Mouse (Mus musculus): ENCODE data around the gene Mterf2. TPM values are rescaled to one million over a fixed set of nuclear protein-coding genes. Genes with fewer than 3 reads are reported as not detected.

The Mterf2 gene
- total and polyA plus RNA-seq, 2 experiments from 2014 or later, result 20.3 to 23.6 TPM

GRCm38 (mm10) chr10:85157451-85157850, 29.6 kb upstream of the Mterf2 start:
- H3K9me3 ChIP-seq (ENCODE audit: low read length), result no peaks in the 10 kb centered on the region
- no peak for TF ChIP-seq CTCF (IDR thresholded peaks at IDR 0.05; ENCODE audit: low read depth)
- H3K27ac ChIP-seq (ENCODE audit: low read depth, low read length), result no peak overlapping the region
- no peak for DNase-seq
- H3K4me3 ChIP-seq (ENCODE audit: low read depth, low read length), result no peak overlapping the region
- no peak overlapping the region for H3K4me2 ChIP-seq (ENCODE audit: low read depth)
- 89% methylated on average over 7 of the region's 7 CpGs for WGBS
- no peak overlapping the region for H3K9ac ChIP-seq
- no peaks in the 10 kb centered on the region for H3K27me3 ChIP-seq (ENCODE audit: insufficient read depth, low read length)
- peaks cover 9% of the 10 kb centered on the region; the same call in 1 of the 2 replicates for H3K4me1 ChIP-seq (ENCODE audit: insufficient read depth)
- no peaks in the 10 kb centered on the region for H3K36me3 ChIP-seq (ENCODE audit: insufficient read depth)
- ATAC-seq, result no peak

GRCm38 (mm10) chr10:85154195-85154594, 26.4 kb upstream of the Mterf2 start:
- TF ChIP-seq CTCF (IDR thresholded peaks at IDR 0.05; ENCODE audit: low read depth), result peak; percentile 81
- H3K4me1 ChIP-seq (ENCODE audit: insufficient read depth), result no peaks in the 10 kb centered on the region
- H3K27me3 ChIP-seq (ENCODE audit: insufficient read depth, low read length), result no peaks in the 10 kb centered on the region
- no peak overlapping the region for H3K27ac ChIP-seq (ENCODE audit: low read depth, low read length)
- H3K4me3 ChIP-seq (ENCODE audit: low read depth, low read length), result no peak overlapping the region
- DNase-seq (peak; percentile 82), ATAC-seq (no peak)
- 6% methylated on average over 2 of the region's 2 CpGs for WGBS
- peaks cover 6% of the 10 kb centered on the region for H3K36me3 ChIP-seq (ENCODE audit: insufficient read depth)
- H3K4me2 ChIP-seq (ENCODE audit: low read depth), result no peak overlapping the region
- no peaks in the 10 kb centered on the region for H3K9me3 ChIP-seq (ENCODE audit: low read length)
- no peak overlapping the region for H3K9ac ChIP-seq

GRCm38 (mm10) chr10:85149226-85149625, 21.4 kb upstream of the Mterf2 start:
- no peak overlapping the region for H3K9ac ChIP-seq

GRCm38 (mm10) chr10:85146282-85146681, 18.5 kb upstream of the Mterf2 start:
- Histone ChIP-seq H3K36me3 (ENCODE audit: insufficient read depth) (peaks cover 47% of the 10 kb centered on the region), H3K4me2 (ENCODE audit: low read depth) (no peak overlapping the region), H3K4me1 (ENCODE audit: insufficient read depth) (no peaks in the 10 kb centered on the region), H3K9me3 (ENCODE audit: low read length) (no peaks in the 10 kb centered on the region), H3K27me3 (ENCODE audit: insufficient read depth, low read length) (no peaks in the 10 kb centered on the region), H3K9ac (no peak overlapping the region), H3K4me3 (ENCODE audit: low read depth, low read length) (no peak overlapping the region), H3K27ac (ENCODE audit: low read depth, low read length) (no peak overlapping the region)
- no peak for DNase-seq
- TF ChIP-seq CTCF (IDR thresholded peaks at IDR 0.05; ENCODE audit: low read depth), result no peak
- no peak for ATAC-seq
- 89% methylated on average over 14 of the region's 14 CpGs for WGBS

More at GRCm38 (mm10) chr10:85149226-85149625, 21.4 kb upstream of the Mterf2 start:
- no peaks in the 10 kb centered on the region for H3K27me3 ChIP-seq (ENCODE audit: insufficient read depth, low read length)
- H3K4me2 ChIP-seq (ENCODE audit: low read depth), result no peak overlapping the region
- H3K36me3 ChIP-seq (ENCODE audit: insufficient read depth), result peaks cover 28% of the 10 kb centered on the region
- no peak overlapping the region for H3K4me3 ChIP-seq (ENCODE audit: low read depth, low read length)
- H3K27ac ChIP-seq (ENCODE audit: low read depth, low read length), result no peak overlapping the region
- H3K4me1 ChIP-seq (ENCODE audit: insufficient read depth), result no peaks in the 10 kb centered on the region
- WGBS, result 85% methylated on average over 5 of the region's 5 CpGs
- DNase-seq (no peak), ATAC-seq (no peak)
- TF ChIP-seq CTCF (IDR thresholded peaks at IDR 0.05; ENCODE audit: low read depth), result no peak
- H3K9me3 ChIP-seq (ENCODE audit: low read length), result no peaks in the 10 kb centered on the region

GRCm38 (mm10) chr10:85141465-85141864, 13.6 kb upstream of the Mterf2 start:
- no peak overlapping the region for H3K4me2 ChIP-seq (ENCODE audit: low read depth)
- WGBS, result 91% methylated on average over 9 of the region's 9 CpGs
- no peaks in the 10 kb centered on the region for H3K4me1 ChIP-seq (ENCODE audit: insufficient read depth)
- peaks cover 36% of the 10 kb centered on the region for H3K36me3 ChIP-seq (ENCODE audit: insufficient read depth)
- H3K9ac ChIP-seq, result no peak overlapping the region
- H3K27ac ChIP-seq (ENCODE audit: low read depth, low read length), result no peak overlapping the region
- no peaks in the 10 kb centered on the region for H3K27me3 ChIP-seq (ENCODE audit: insufficient read depth, low read length)
- H3K9me3 ChIP-seq (ENCODE audit: low read length), result no peaks in the 10 kb centered on the region
- no peak for TF ChIP-seq CTCF (IDR thresholded peaks at IDR 0.05; ENCODE audit: low read depth)
- H3K4me3 ChIP-seq (ENCODE audit: low read depth, low read length), result no peak overlapping the region
- ATAC-seq (no peak), DNase-seq (no peak)

GRCm38 (mm10) chr10:85136573-85136972, 8.7 kb upstream of the Mterf2 start:
- DNase-seq, result no peak
- H3K9me3 ChIP-seq (ENCODE audit: low read length), result no peaks in the 10 kb centered on the region
- H3K27me3 ChIP-seq (ENCODE audit: insufficient read depth, low read length), result no peaks in the 10 kb centered on the region
- H3K4me1 ChIP-seq (ENCODE audit: insufficient read depth), result no peaks in the 10 kb centered on the region
- WGBS, result 93% methylated on average over 6 of the region's 6 CpGs
- no peak overlapping the region for H3K9ac ChIP-seq
- ATAC-seq, result no peak
- no peak for TF ChIP-seq CTCF (IDR thresholded peaks at IDR 0.05; ENCODE audit: low read depth)
- no peak overlapping the region for H3K4me2 ChIP-seq (ENCODE audit: low read depth)
- no peak overlapping the region for H3K4me3 ChIP-seq (ENCODE audit: low read depth, low read length)
- H3K36me3 ChIP-seq (ENCODE audit: insufficient read depth), result peaks cover 21% of the 10 kb centered on the region
- no peak overlapping the region for H3K27ac ChIP-seq (ENCODE audit: low read depth, low read length)

- H3K4me3 ChIP-seq (ENCODE audit: low read depth, low read length), result peak overlapping the region; percentile 59
- peak; percentile 6 for ATAC-seq
- no peak overlapping the region for H3K27ac ChIP-seq (ENCODE audit: low read depth, low read length)
- no peak for TF ChIP-seq CTCF (IDR thresholded peaks at IDR 0.05; ENCODE audit: low read depth)
- peak overlapping the region; percentile 11; the same call in 1 of the 2 replicates for H3K9ac ChIP-seq
- H3K4me2 ChIP-seq (ENCODE audit: low read depth), result peak overlapping the region; percentile 57
- WGBS, result 17% methylated on average over 7 of the region's 7 CpGs
- DNase-seq, result no peak
- H3K36me3 ChIP-seq (ENCODE audit: insufficient read depth), result 0 out of 2 replicates have a peak, but pooled peaks cover 7% of the 10 kb centered on the region
- H3K9me3 ChIP-seq (ENCODE audit: low read length), result no peaks in the 10 kb centered on the region
- no peaks in the 10 kb centered on the region; the same call in 1 of the 2 replicates for H3K4me1 ChIP-seq (ENCODE audit: insufficient read depth)
- no peaks in the 10 kb centered on the region for H3K27me3 ChIP-seq (ENCODE audit: insufficient read depth, low read length)
These were observed 626 bp upstream of the Mterf2 start for GRCm38 (mm10) chr10:85128453-85128852.

Measured in forebrain, postnatal 0 days (tissue).